Mouse (Mus musculus) intestine, postnatal 0 days (tissue): ENCODE measurements around the gene Mcf2l. TPM values are rescaled to one million over a fixed set of nuclear protein-coding genes. Genes with fewer than 3 reads are reported as not detected.

Experiments used
- ATAC-seq: fragments of 200-750 bp; cut with Nextera tagmentation; 2 replicates; pipeline ENCODE4 v1.8.0; 2017; ENCODE audit warnings: mild to moderate bottlenecking, moderate TSS enrichment, moderate library complexity
- H3K27ac ChIP-seq: fragments of 300-500 bp; sonication (generic); 2 replicates; pipeline ENCODE4 v1.5.1; 2014; ENCODE audit warnings: mild to moderate bottlenecking, low read depth, low read length, moderate library complexity
- H3K27me3 ChIP-seq: fragments of 300-500 bp; sonication (generic); replicated peaks from 2 replicates; pipeline ENCODE4 v1.6.1; 2014; ENCODE audit warnings: low read length, mixed read lengths; ENCODE audit not compliant: control insufficient read depth, insufficient read depth
- H3K36me3 ChIP-seq: fragments of 300-500 bp; sonication (generic); 2 replicates; pipeline ENCODE4 v1.6.1; 2014; ENCODE audit warnings: mild to moderate bottlenecking, moderate library complexity; ENCODE audit not compliant: control insufficient read depth, insufficient read depth
- H3K4me1 ChIP-seq: fragments of 300-500 bp; sonication (generic); replicated peaks from 2 replicates; pipeline ENCODE4 v1.6.1; 2014; ENCODE audit warnings: antibody characterized with exemption, low read length, mixed read lengths; ENCODE audit not compliant: control insufficient read depth, insufficient read depth
- H3K4me2 ChIP-seq: fragments of 300-500 bp; sonication (generic); replicated peaks from 2 replicates; pipeline ENCODE4 v1.6.1; 2014; ENCODE audit warnings: low read depth, mild to moderate bottlenecking, moderate library complexity
- H3K4me3 ChIP-seq: fragments of 300-500 bp; sonication (generic); 2 replicates; pipeline ENCODE4 v1.5.1; 2014; ENCODE audit warnings: low read depth, low read length
- H3K9ac ChIP-seq: fragments of 300-500 bp; sonication (generic); 2 replicates; pipeline ENCODE4 v1.6.1; 2014; ENCODE audit warnings: mild to moderate bottlenecking, low read depth, low read length
- H3K9me3 ChIP-seq: fragments of 300-500 bp; sonication (generic); 2 replicates; pipeline ENCODE4 v1.6.1; 2016; ENCODE audit warnings: mixed run types; ENCODE audit not compliant: control insufficient read depth
- CTCF ChIP-seq: sonication (generic); IDR thresholded peaks from 2 replicates; pipeline ENCODE4 v1.5.1; 2016; ENCODE audit warnings: low read depth, mild to moderate bottlenecking, control low read depth, antibody characterized with exemption, moderate library complexity
- WGBS: fragments of 180-500 bp; shearing (Covaris S2); extraction: QIAGEN DNeasy Blood & Tissue Kit; methylation state at CpG from one replicate; pipeline ENCODE4 v1.1.7; 2014; 5-methylcytosine and 5-hydroxymethylcytosine counted together
- polyA plus RNA-seq: library from polyadenylated mRNA; unstranded; fragments of >200 nt; fragmentation: Nextera tagmentation; extraction: Ambion mirVana; gene quantifications from 2 replicates; pipeline ENCODE4 v1.2.1, GENCODE M21; 2015

Mcf2l gene
- polyA plus RNA-seq, 1 experiment from 2014 or later, result 6.7 TPM

GRCm38 (mm10) chr8:12925941-12926381 is 52.4 kb downstream of the Mcf2l start:
- H3K27ac ChIP-seq, result no peak overlapping the region
- no peaks in the 10 kb centered on the region for H3K9me3 ChIP-seq
- H3K4me1 ChIP-seq, result no peaks in the 10 kb centered on the region
- no peak overlapping the region for H3K4me3 ChIP-seq
- no peak overlapping the region for H3K4me2 ChIP-seq
- whole genome bisulfite sequencing, result 34% methylated on average over 13 of the region's 13 CpGs
- no peak for TF ChIP-seq CTCF
- H3K27me3 ChIP-seq, result no peaks in the 10 kb centered on the region
- no peak for ATAC-seq
- H3K36me3 ChIP-seq, result no peaks in the 10 kb centered on the region
- no peak overlapping the region for H3K9ac ChIP-seq

DNA sequence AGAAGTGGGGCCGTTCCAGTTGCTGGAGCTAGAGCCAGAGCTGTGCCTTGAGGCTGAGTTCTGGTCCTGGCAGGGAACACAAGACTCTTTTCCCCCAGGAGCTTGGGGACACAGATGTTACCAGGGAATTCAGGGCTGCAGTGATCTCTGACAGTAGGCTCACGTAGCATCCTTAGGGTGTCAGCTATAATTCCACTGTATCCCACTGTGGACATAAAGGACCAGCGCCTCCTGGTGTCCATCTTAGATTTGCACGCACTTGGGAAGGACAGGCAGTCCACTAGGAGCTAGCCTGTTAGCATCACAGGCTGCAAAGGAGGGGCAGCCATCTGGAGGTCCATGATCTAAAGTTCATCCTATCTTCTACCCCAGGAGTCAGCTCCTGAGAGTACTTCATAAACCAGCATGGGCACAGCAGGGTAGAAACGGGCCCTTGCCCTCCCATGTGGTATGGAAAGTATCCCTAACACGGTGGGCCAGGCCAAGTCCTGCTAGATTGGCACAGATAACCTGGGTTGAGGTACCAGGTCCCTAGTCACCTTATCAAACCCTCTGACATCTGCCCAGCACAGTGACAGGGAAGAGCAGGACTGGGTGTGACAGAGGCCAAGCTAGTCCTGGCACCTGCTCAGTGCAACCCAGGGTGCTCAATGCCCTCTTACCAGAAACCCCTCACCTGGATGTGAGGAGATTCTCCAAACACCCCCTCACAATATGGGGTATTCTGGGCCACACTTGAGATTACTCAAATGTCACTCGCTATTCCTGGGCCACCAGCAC is 53.8 kb downstream of the Mcf2l start:
- peak overlapping the region; percentile 40 for H3K4me2 ChIP-seq
- H3K36me3 ChIP-seq, result no peaks in the 10 kb centered on the region
- peak; percentile 89 for TF ChIP-seq CTCF
- H3K4me3 ChIP-seq, result no peak overlapping the region
- WGBS, result 57% methylated on average over 7 of the region's 7 CpGs
- H3K9me3 ChIP-seq, result no peaks in the 10 kb centered on the region
- H3K27ac ChIP-seq, result no peak overlapping the region
- no peak overlapping the region for H3K9ac ChIP-seq
- 0 out of 2 replicates have a peak, but pooled peaks cover 2% of the 10 kb centered on the region for H3K4me1 ChIP-seq
- no peak for ATAC-seq
- H3K27me3 ChIP-seq, result no peaks in the 10 kb centered on the region

DNA sequence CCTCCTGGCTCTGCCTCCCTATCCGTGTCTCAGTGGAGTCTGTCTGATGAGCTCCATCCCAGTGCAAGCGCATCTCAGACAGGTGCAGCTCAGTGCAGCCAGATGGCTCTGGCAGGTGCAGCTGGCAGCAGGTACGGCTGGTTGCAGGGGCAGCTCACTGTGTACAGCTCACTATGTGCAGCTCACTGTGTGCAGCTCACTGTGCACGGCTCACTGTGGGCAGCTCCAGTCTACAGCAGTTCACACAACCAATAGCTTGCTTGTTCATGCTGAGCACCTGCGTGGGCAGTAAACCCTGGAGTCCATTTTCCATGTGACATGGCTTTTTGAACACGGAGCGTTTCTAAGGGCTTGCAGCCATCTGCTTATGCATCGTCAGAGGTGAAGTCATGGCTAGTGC is 54.4 kb downstream of the Mcf2l start:
- Histone ChIP-seq H3K9me3 (no peaks in the 10 kb centered on the region), H3K4me1 (0 out of 2 replicates have a peak, but pooled peaks cover 2% of the 10 kb centered on the region), H3K27ac (no peak overlapping the region), H3K9ac (no peak overlapping the region), H3K4me3 (no peak overlapping the region), H3K4me2 (peak overlapping the region; percentile 40), H3K36me3 (no peaks in the 10 kb centered on the region), H3K27me3 (no peaks in the 10 kb centered on the region)
- no peak for ATAC-seq
- WGBS, result 79% methylated on average over 8 of the region's 8 CpGs
- TF ChIP-seq CTCF, result no peak

- H3K36me3 ChIP-seq, result no peaks in the 10 kb centered on the region
- no peak overlapping the region for H3K4me3 ChIP-seq
- H3K4me2 ChIP-seq, result no peak overlapping the region
- no peaks in the 10 kb centered on the region for H3K27me3 ChIP-seq
- 0 out of 2 replicates have a peak, but pooled peaks cover 2% of the 10 kb centered on the region for H3K4me1 ChIP-seq
- H3K9ac ChIP-seq, result no peak overlapping the region
- WGBS, result 28% methylated on average over 5 of the region's 5 CpGs
- no peak for TF ChIP-seq CTCF
- no peaks in the 10 kb centered on the region for H3K9me3 ChIP-seq
- H3K27ac ChIP-seq, result no peak overlapping the region
- 0 out of 2 replicates have a peak, but pooled peaks have one; percentile 15 for ATAC-seq
These were observed 55.3 kb downstream of the Mcf2l start for GRCm38 (mm10) chr8:12928931-12929330.

DNA sequence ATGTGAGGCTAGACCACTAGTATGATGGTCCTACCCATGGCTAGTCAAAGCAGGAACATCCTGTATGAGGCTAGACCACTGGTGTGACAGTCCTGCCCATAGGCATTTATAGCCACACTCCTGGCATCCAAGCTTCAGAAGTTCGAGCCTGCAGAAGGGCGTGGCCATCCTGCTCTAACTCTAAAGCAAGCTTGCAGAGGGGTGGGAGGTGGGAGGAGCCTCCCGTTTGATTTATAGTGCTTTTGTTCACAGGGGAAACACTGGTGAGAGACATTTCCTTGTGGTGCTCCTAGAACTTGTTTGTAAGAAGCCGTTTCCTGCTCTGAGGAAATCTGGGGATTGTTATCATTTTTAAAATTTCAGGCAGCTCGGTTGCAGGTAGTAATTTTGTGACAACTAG is 56.7 kb downstream of the Mcf2l start:
- no peak for TF ChIP-seq CTCF
- Histone ChIP-seq H3K9me3 (no peaks in the 10 kb centered on the region), H3K9ac (no peak overlapping the region), H3K4me2 (peak overlapping the region; percentile 37; the same call in 1 of the 2 replicates), H3K4me1 (0 out of 2 replicates have a peak, but pooled peaks cover 2% of the 10 kb centered on the region), H3K36me3 (no peaks in the 10 kb centered on the region), H3K27me3 (no peaks in the 10 kb centered on the region), H3K27ac (peak overlapping the region; percentile 66; the same call in 1 of the 2 replicates), H3K4me3 (no peak overlapping the region)
- WGBS, result 12% methylated on average over 5 of the region's 5 CpGs
- ATAC-seq, result no peak

- ATAC-seq, result peak; percentile 21; the same call in 1 of the 2 replicates
- 24% methylated on average over 11 of the region's 11 CpGs for WGBS
- no peak overlapping the region for H3K27ac ChIP-seq
- no peak overlapping the region for H3K9ac ChIP-seq
- peak overlapping the region; percentile 37 for H3K4me2 ChIP-seq
- no peaks in the 10 kb centered on the region for H3K27me3 ChIP-seq
- H3K9me3 ChIP-seq, result no peaks in the 10 kb centered on the region
- 0 out of 2 replicates have a peak, but pooled peaks cover 2% of the 10 kb centered on the region for H3K4me1 ChIP-seq
- TF ChIP-seq CTCF, result no peak
- H3K4me3 ChIP-seq, result no peak overlapping the region
- no peaks in the 10 kb centered on the region for H3K36me3 ChIP-seq
These were observed 57.8 kb downstream of the Mcf2l start for GRCm38 (mm10) chr8:12931426-12931825.
